Mouse (Mus musculus) midbrain, embryonic 12.5 days (tissue): ENCODE data around the gene Rhobtb1. TPM values are rescaled to one million over a fixed set of nuclear protein-coding genes. Genes with fewer than 3 reads are reported as not detected.

Source experiments
- ATAC-seq: fragments of 200-750 bp; cut with Nextera tagmentation; 2 replicates; pipeline ENCODE4 v1.8.0; 2017; ENCODE audit warnings: low read depth, moderate TSS enrichment, moderate library complexity; ENCODE audit not compliant: low FRiP score
- H3K27ac ChIP-seq: fragments of 300-500 bp; sonication (generic); replicated peaks from 2 replicates; pipeline ENCODE4 v1.5.1; 2016; ENCODE audit warnings: mild to moderate bottlenecking
- H3K27me3 ChIP-seq: fragments of 300-500 bp; sonication (generic); 2 replicates; pipeline ENCODE4 v1.6.1; 2016; ENCODE audit warnings: mild to moderate bottlenecking
- H3K36me3 ChIP-seq: fragments of 300-500 bp; sonication (generic); 2 replicates; pipeline ENCODE4 v1.6.1; 2016
- H3K4me1 ChIP-seq: fragments of 300-500 bp; sonication (generic); 2 replicates; pipeline ENCODE4 v1.6.1; 2016
- H3K4me2 ChIP-seq: fragments of 300-500 bp; sonication (generic); replicated peaks from 2 replicates; pipeline ENCODE4 v1.6.1; 2016; ENCODE audit warnings: mild to moderate bottlenecking, moderate library complexity
- H3K4me3 ChIP-seq: fragments of 300-500 bp; sonication (generic); 2 replicates; pipeline ENCODE4 v1.5.1; 2016; ENCODE audit warnings: mild to moderate bottlenecking
- H3K9ac ChIP-seq: fragments of 300-500 bp; sonication (generic); replicated peaks from 2 replicates; pipeline ENCODE4 v1.6.1; 2016; ENCODE audit warnings: mild to moderate bottlenecking, moderate library complexity
- H3K9me3 ChIP-seq: fragments of 300-500 bp; sonication (generic); 2 replicates; pipeline ENCODE4 v1.6.1; 2016; ENCODE audit warnings: mild to moderate bottlenecking
- WGBS: fragments of 180-500 bp; shearing (Covaris S2); methylation state at CpG from one replicate; pipeline ENCODE4 v1.1.7; 2016; 5-methylcytosine and 5-hydroxymethylcytosine counted together
- polyA plus RNA-seq: library from polyadenylated mRNA; unstranded; fragments of >200 nt; fragmentation: Nextera tagmentation; extraction: Ambion mirVana; gene quantifications from 2 replicates; pipeline ENCODE4 v1.2.1, GENCODE M21; 2016

Gene Rhobtb1
- polyA plus RNA-seq, 1 experiment from 2014 or later, result 21.3 TPM

DNA sequence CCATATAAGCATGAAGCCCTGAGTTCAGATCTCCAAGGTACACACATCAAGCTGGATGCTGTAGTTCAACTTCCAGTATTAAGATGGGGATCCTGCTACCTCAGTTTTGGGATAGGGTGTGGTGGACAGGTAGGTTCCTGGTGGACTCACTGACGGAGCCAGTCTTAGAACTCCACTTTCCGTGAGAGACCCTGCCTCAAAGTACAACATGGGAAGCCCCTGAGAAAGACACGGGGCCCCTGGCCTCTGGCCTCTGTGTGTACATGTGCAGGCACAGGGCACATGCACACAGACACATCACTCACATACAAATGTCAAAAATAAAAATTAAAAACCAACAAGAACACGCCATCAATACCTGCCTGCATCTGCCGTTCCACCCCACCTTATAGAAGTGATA lies 74.2 kb downstream of the Rhobtb1 start:
- 96% methylated on average over 5 of the region's 5 CpGs for WGBS
- Histone ChIP-seq H3K27ac (no peak overlapping the region), H3K4me3 (no peak overlapping the region), H3K4me1 (no peaks in the 10 kb centered on the region), H3K36me3 (no peaks in the 10 kb centered on the region), H3K9ac (no peak overlapping the region), H3K4me2 (no peak overlapping the region), H3K27me3 (no peaks in the 10 kb centered on the region), H3K9me3 (no peaks in the 10 kb centered on the region)
- no peak for ATAC-seq

DNA sequence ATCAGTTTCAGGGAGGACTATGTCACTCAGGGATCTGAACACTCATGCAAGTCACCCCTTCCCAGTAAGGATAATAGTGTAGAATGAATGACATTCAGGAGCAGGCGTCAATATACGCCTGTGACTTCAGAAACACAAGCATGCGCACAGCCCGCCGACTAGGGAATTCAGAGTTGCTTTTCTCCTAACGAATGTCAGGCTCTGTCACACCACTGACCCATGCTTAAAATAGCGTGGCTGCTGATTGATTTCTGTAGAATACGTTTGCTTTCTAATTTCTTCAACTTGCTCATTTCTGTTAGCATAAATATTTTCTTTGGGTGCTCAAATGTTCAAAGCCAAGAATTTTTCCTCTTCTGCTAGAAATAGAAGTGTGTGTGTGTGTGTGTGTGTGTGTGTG lies 74.7 kb downstream of the Rhobtb1 start:
- no peaks in the 10 kb centered on the region for H3K36me3 ChIP-seq
- H3K4me1 ChIP-seq, result no peaks in the 10 kb centered on the region
- no peak overlapping the region for H3K4me2 ChIP-seq
- no peak overlapping the region for H3K27ac ChIP-seq
- no peak for ATAC-seq
- H3K27me3 ChIP-seq, result no peaks in the 10 kb centered on the region
- H3K4me3 ChIP-seq, result no peak overlapping the region
- 83% methylated on average over 8 of the region's 8 CpGs for WGBS
- H3K9ac ChIP-seq, result no peak overlapping the region
- no peaks in the 10 kb centered on the region for H3K9me3 ChIP-seq

DNA sequence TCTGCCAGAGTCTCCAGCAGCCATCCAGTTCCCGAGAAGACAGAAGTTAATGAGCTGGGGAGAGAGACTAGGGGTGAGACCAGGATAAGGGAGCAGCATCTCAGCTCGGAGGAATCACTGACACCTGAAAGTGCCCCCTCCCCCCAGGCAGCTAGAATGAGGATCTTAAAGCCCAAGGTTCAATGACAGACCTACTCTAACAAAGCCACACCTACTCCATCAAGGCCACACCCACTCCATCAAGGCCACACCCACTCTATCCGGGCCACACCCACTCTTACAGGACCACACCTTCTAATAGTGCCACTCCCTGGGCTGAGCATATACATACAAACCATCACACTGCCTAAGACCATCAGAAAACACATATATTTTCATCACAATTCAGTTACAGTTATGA lies 86.0 kb downstream of the Rhobtb1 start:
- 90% methylated on average over 3 of the region's 3 CpGs for WGBS
- H3K4me2 ChIP-seq, result no peak overlapping the region
- H3K9ac ChIP-seq, result no peak overlapping the region
- H3K4me3 ChIP-seq, result no peak overlapping the region
- H3K4me1 ChIP-seq, result peaks cover 4% of the 10 kb centered on the region; the same call in 1 of the 2 replicates
- no peak overlapping the region for H3K27ac ChIP-seq
- H3K27me3 ChIP-seq, result no peaks in the 10 kb centered on the region
- no peaks in the 10 kb centered on the region for H3K9me3 ChIP-seq
- no peak for ATAC-seq
- H3K36me3 ChIP-seq, result no peaks in the 10 kb centered on the region

DNA sequence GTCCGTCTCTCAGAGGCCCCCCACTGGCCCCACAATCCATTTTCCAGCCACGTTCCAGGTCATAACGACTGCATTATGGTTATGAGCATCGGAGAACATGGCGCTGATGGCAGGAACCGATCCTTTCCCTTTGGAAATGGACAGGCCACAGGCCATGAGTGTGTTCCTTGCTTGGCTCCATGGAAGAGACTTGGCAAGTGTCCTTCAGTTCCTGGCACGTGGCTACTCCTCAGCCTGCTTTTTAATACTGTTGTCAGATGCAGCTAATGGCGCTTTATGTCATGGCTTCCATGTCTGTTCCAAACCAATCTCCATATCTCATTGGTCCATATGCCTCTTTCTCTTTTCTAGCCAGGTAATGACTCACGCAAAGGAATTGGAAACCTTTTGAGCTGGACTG lies 86.5 kb downstream of the Rhobtb1 start:
- no peaks in the 10 kb centered on the region for H3K9me3 ChIP-seq
- no peak overlapping the region for H3K4me2 ChIP-seq
- H3K27me3 ChIP-seq, result no peaks in the 10 kb centered on the region
- no peak overlapping the region for H3K27ac ChIP-seq
- no peaks in the 10 kb centered on the region for H3K36me3 ChIP-seq
- H3K4me3 ChIP-seq, result no peak overlapping the region
- no peak for ATAC-seq
- peaks cover 4% of the 10 kb centered on the region; the same call in 1 of the 2 replicates for H3K4me1 ChIP-seq
- WGBS, result 90% methylated on average over 9 of the region's 9 CpGs
- no peak overlapping the region for H3K9ac ChIP-seq

DNA sequence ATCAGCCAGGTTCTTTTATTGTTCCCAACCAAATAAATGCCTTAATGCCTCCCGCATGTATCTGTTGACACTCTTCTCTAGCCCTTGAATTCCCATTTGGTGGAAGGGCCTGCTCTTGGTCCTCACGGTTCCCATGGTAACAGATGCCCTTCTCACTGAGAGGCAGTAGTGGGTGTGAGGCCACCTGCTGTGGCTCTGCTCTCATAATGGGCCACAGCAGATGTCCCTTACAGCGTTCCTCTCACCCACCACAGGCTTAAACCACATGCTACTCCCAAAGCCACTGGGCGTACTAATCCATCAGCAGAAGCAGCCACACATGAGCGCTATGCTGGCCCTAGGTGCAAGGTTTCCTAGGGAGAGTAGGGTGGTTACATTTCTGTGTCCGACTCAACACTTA lies 87.1 kb downstream of the Rhobtb1 start:
- Histone ChIP-seq H3K36me3 (no peaks in the 10 kb centered on the region), H3K27me3 (no peaks in the 10 kb centered on the region), H3K4me1 (peaks cover 4% of the 10 kb centered on the region; the same call in 1 of the 2 replicates), H3K4me3 (no peak overlapping the region), H3K27ac (0 out of 2 replicates have a peak overlapping the region, but pooled peaks have one; percentile 26), H3K9ac (no peak overlapping the region), H3K9me3 (no peaks in the 10 kb centered on the region), H3K4me2 (no peak overlapping the region)
- 55% methylated on average over 6 of the region's 6 CpGs for WGBS
- peak; percentile 80; the same call in 1 of the 2 replicates for ATAC-seq

DNA sequence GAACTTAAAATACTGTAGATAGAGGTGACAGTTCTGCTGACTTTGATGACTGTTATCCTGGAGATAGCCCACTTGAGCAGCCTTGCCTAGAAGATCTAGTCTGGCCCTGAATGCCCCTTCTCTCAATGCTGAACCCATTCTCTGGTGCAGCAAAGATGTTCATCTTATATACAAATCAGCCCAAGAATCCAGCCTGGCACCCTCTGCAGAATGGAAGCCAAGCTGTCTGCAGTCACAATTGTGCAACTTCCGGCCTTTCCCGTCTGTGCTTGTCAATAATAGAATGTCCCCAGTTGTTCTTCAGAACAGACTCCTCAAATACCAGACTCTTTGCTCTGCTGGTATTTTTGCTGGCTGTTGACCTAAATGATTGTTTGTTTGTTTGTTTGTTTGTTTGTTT lies 89.3 kb downstream of the Rhobtb1 start:
- H3K27ac ChIP-seq, result no peak overlapping the region
- 93% methylated on average over 2 of the region's 2 CpGs for WGBS
- no peaks in the 10 kb centered on the region for H3K9me3 ChIP-seq
- peaks cover 4% of the 10 kb centered on the region; the same call in 1 of the 2 replicates for H3K4me1 ChIP-seq
- no peak overlapping the region for H3K4me2 ChIP-seq
- no peak for ATAC-seq
- no peak overlapping the region for H3K9ac ChIP-seq
- H3K4me3 ChIP-seq, result no peak overlapping the region
- H3K36me3 ChIP-seq, result no peaks in the 10 kb centered on the region
- H3K27me3 ChIP-seq, result no peaks in the 10 kb centered on the region

DNA sequence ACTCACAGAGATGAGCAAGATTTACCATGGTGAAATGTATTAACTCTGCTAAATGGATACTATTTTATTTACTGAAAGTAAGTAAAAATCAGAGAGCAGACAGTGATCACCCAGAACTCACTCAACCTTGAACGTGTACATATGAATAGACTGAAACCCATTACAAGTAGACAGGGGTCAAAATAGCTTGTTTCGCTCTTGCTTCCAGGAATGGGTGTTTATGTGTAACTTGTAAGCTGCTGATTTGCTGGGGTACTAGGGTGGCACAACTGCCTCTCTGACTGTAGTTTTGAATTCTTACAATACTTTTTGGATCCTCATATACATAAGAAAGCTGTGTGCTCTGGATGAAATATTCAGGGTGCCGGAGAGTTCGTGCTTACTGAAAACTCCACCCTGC lies 93.9 kb downstream of the Rhobtb1 start:
- Histone ChIP-seq H3K9me3 (no peaks in the 10 kb centered on the region; the same call in 1 of the 2 replicates), H3K4me3 (no peak overlapping the region), H3K4me1 (no peaks in the 10 kb centered on the region), H3K4me2 (no peak overlapping the region), H3K27ac (no peak overlapping the region), H3K36me3 (peaks cover 8% of the 10 kb centered on the region; the same call in 1 of the 2 replicates), H3K27me3 (no peaks in the 10 kb centered on the region), H3K9ac (no peak overlapping the region)
- ATAC-seq, result no peak
- 90% methylated on average over 4 of the region's 4 CpGs for WGBS

DNA sequence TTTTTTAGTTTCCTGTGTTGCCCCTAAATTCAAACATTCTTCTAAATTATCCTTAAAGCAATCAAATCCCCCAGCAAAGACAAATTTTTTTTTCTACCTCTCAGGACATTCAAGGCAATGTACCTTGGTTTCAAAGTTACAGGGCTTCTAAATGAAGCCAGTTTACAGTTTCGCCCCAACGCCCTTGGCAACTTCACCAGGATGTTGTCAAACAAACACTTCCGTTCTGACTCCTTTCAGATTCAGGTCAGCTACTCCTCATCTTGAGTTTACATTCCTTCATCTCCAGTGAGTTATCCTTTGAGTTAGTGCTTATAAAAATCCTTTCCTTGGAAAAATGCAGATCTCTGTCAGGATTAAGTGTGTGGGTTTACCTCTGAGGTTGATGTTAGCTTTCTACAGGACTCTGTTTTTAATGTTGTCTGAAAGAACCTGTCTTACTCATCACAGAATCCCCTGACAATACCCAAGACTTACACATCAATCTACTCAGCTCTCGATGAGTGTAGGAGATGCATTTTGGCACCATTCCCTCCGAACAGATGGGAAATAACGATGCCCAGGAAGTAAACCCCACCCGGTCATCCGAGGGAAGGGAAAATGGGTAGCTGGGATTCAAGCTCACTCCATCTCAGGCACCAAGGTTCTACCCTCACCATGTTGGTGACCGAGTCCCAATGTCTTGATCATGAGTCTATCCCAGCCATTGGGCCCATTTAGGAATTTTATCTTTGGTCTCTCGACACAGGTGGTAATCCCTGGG lies 94.9 kb downstream of the Rhobtb1 start:
- Histone ChIP-seq H3K36me3 (peaks cover 8% of the 10 kb centered on the region; the same call in 1 of the 2 replicates), H3K9me3 (no peaks in the 10 kb centered on the region; the same call in 1 of the 2 replicates), H3K27me3 (no peaks in the 10 kb centered on the region), H3K4me3 (no peak overlapping the region), H3K9ac (no peak overlapping the region), H3K4me2 (no peak overlapping the region), H3K27ac (no peak overlapping the region), H3K4me1 (no peaks in the 10 kb centered on the region)
- WGBS, result 93% methylated on average over 10 of the region's 10 CpGs
- no peak for ATAC-seq

DNA sequence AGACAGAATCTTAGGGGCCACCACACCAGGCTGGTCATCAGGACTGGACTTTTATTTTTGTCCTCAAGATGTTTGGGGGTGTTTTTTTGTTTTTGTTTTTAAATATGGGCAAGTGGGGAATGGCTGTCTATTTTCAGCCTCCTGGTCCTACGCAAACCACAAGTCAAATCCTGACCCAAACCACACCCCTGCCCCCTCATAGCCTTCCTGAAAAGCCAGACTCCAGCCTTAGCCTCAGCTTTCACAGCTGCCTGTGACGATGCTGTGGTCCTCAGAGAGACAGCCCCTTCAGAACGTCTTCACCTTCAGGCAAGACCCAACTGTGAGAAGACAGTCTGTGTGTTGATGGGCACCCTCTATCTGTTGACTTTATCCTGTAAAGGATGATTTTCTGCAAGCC lies 95.5 kb downstream of the Rhobtb1 start:
- no peak overlapping the region for H3K4me2 ChIP-seq
- no peak overlapping the region for H3K4me3 ChIP-seq
- WGBS, result 82% methylated on average over 3 of the region's 3 CpGs
- no peaks in the 10 kb centered on the region for H3K27me3 ChIP-seq
- H3K4me1 ChIP-seq, result no peaks in the 10 kb centered on the region
- no peaks in the 10 kb centered on the region; the same call in 1 of the 2 replicates for H3K9me3 ChIP-seq
- H3K36me3 ChIP-seq, result peaks cover 8% of the 10 kb centered on the region; the same call in 1 of the 2 replicates
- ATAC-seq, result no peak
- no peak overlapping the region for H3K27ac ChIP-seq
- no peak overlapping the region for H3K9ac ChIP-seq

DNA sequence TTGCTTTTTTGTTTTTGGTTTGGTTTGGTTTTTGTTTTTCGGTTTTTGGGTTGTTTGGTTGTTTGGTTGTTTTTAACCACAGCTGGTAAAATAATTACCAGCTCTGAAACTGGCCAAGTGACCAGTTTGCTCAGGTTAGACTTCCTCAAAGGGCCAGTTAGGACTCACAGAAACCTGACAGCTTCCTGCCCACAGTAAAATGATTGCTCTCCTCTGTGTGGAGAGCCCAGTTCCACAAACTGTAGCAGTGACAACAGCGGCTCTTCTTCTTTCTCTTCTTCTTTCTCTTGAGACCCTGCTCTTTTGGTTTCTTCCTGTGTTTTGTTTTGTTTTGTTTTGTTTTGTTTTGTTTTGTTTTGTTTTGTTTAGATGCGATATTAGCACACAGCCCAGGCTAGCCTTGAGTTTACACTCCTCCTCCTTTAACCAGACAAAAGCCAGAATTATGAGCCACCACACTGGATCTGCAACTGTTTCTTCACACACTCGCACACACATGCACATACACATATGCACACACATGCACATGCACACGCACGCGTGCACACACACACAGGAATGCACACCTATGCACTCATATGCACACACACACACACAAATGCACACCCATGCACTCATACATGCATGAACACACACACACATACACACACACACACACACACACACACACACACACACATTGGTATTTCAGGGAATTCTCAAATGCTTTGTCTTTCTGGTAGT lies 96.2 kb downstream of the Rhobtb1 start:
- H3K9me3 ChIP-seq, result no peaks in the 10 kb centered on the region; the same call in 1 of the 2 replicates
- H3K36me3 ChIP-seq, result peaks cover 11% of the 10 kb centered on the region
- H3K4me2 ChIP-seq, result no peak overlapping the region
- H3K4me1 ChIP-seq, result no peaks in the 10 kb centered on the region
- no peak overlapping the region for H3K27ac ChIP-seq
- ATAC-seq, result no peak
- 93% methylated on average over 7 of the region's 7 CpGs for WGBS
- H3K27me3 ChIP-seq, result no peaks in the 10 kb centered on the region
- H3K4me3 ChIP-seq, result no peak overlapping the region
- no peak overlapping the region for H3K9ac ChIP-seq

DNA sequence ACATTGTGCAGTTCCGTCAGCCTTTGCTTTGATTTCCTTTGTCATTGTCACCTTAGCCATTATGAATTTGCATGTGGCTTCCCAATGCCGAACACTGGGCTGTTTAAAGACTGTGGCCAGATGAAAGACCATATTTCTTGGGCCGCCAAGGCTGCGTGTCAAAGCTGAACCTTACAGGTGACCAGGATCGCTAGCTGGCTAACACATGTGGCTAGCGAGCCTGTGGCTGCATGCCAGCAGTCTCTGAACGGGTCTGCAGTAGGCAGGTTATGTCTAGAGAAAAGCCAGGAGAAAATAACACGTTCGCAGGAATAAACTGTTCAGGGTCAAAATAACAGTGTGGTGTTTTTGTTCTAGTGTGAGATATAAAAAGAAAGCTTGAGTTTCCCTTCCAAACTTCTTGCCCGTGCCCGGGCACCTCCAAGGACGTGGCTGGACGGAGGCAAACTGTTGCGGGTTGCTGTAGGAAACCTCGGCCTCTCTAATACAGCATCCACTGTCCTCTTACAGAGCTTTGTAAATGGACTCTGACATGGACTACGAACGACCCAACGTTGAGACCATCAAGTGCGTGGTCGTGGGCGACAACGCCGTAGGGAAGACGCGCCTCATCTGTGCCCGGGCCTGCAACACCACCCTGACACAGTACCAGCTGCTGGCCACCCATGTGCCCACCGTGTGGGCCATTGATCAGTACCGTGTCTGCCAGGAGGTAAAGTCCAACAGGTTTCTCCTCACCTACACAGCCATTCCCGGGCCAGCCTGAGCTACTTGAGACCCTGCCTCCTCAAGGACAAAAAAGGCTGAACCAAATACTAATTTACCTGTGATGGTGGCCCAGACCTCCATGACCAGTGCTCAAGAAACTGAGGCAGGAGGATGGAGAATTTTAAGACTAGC lies 97.3 kb downstream of the Rhobtb1 start:
- WGBS, result 93% methylated on average over 29 of the region's 29 CpGs

More for the DNA sequence above, 97.3 kb downstream of the Rhobtb1 start:
- no peaks in the 10 kb centered on the region; the same call in 1 of the 2 replicates for H3K9me3 ChIP-seq
- no peak overlapping the region for H3K4me3 ChIP-seq
- H3K4me2 ChIP-seq, result no peak overlapping the region
- peaks cover 11% of the 10 kb centered on the region for H3K36me3 ChIP-seq
- H3K27me3 ChIP-seq, result no peaks in the 10 kb centered on the region
- no peak for ATAC-seq
- H3K9ac ChIP-seq, result no peak overlapping the region
- H3K4me1 ChIP-seq, result peaks cover 5% of the 10 kb centered on the region; the same call in 1 of the 2 replicates
- H3K27ac ChIP-seq, result no peak overlapping the region
